Mouse (Mus musculus) forebrain, embryonic 15.5 days (tissue): ENCODE measurements around the gene Gm42715. TPM values are rescaled to one million over a fixed set of nuclear protein-coding genes. Genes with fewer than 3 reads are reported as not detected.
A peak's percentile ranks its signal among the peaks of the same experiment; 100 is the strongest.

Source experiments
- ATAC-seq: fragments of 200-750 bp; cut with Nextera tagmentation; replicated peaks from 2 replicates; pipeline ENCODE4 v1.8.0; 2017; ENCODE audit warnings: mild to moderate bottlenecking, moderate TSS enrichment, moderate library complexity
- H3K27ac ChIP-seq: fragments of 300-500 bp; sonication (generic); replicated peaks from 2 replicates; pipeline ENCODE4 v1.5.1; 2015; ENCODE audit warnings: mild to moderate bottlenecking, inconsistent platforms
- H3K27me3 ChIP-seq: fragments of 300-500 bp; sonication (generic); 2 replicates; pipeline ENCODE4 v1.6.1; 2015; ENCODE audit warnings: inconsistent platforms
- H3K36me3 ChIP-seq: fragments of 300-500 bp; sonication (generic); 2 replicates; pipeline ENCODE4 v1.6.1; 2015; ENCODE audit warnings: mild to moderate bottlenecking, inconsistent platforms
- H3K4me1 ChIP-seq: fragments of 300-500 bp; sonication (generic); 2 replicates; pipeline ENCODE4 v1.6.1; 2015; ENCODE audit warnings: inconsistent platforms
- H3K4me2 ChIP-seq: fragments of 300-500 bp; sonication (generic); replicated peaks from 2 replicates; pipeline ENCODE4 v1.6.1; 2015; ENCODE audit warnings: mild to moderate bottlenecking, inconsistent platforms
- H3K4me3 ChIP-seq: fragments of 300-500 bp; sonication (generic); 2 replicates; pipeline ENCODE4 v1.5.1; 2015; ENCODE audit warnings: mild to moderate bottlenecking, inconsistent platforms
- H3K9ac ChIP-seq: fragments of 300-500 bp; sonication (generic); replicated peaks from 2 replicates; pipeline ENCODE4 v1.6.1; 2015; ENCODE audit warnings: mild to moderate bottlenecking, inconsistent platforms
- H3K9me3 ChIP-seq: fragments of 300-500 bp; sonication (generic); 2 replicates; pipeline ENCODE4 v1.6.1; 2016; ENCODE audit warnings: inconsistent platforms
- WGBS: fragments of 180-500 bp; shearing (Covaris S2); methylation state at CpG from one replicate; pipeline ENCODE4 v1.1.7; 2015; ENCODE audit warnings: mixed read lengths; 5-methylcytosine and 5-hydroxymethylcytosine counted together
- polyA plus RNA-seq: library from polyadenylated mRNA; unstranded; fragments of >200 nt; fragmentation: Nextera tagmentation; extraction: Ambion mirVana; gene quantifications from 2 replicates; pipeline ENCODE4 v1.2.1, GENCODE M21; 2015

Gene Gm42715
- 17.2 and 17.7 TPM in 2 replicates for polyA plus RNA-seq

DNA sequence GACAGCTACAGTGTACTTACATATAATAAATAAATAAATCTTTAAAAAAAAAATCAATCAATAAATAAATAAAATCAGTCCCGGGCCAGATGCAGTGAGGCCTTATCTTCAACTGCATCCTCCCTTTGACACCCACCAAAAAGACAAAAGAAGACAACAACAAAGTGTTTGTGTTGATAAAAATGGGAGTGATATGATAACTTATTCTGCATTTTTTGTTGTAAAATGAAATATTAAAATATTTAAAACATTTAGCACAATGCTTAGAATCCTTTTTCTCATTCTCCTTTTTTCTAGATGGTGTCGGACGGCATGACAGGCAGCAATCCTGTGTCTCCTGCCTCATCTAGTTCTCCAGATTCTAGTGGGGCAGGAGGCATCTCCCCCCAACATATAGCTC, at the start of gene Gm42715:
Gm42715 (plus strand) TSS at position 301 of the 400 bp plus-strand sequence.
- no peak for ATAC-seq
- no peak within 1 kb of the TSS for H3K4me2 ChIP-seq
- H3K36me3 ChIP-seq: peaks cover 87% of the 10 kb centered on the region
- WGBS: 95% methylated on average over 3 of the region's 3 CpGs
- no peaks in the 10 kb centered on the region for H3K9me3 ChIP-seq
- no peak within 1 kb of the TSS for H3K9ac ChIP-seq
- H3K27me3 ChIP-seq: no peaks in the 10 kb centered on the region
- H3K4me1 ChIP-seq: peaks cover 5% of the 10 kb centered on the region; the same call in 1 of the 2 replicates
- H3K27ac ChIP-seq: no peak within 1 kb of the TSS
- no peak within 1 kb of the TSS for H3K4me3 ChIP-seq

DNA sequence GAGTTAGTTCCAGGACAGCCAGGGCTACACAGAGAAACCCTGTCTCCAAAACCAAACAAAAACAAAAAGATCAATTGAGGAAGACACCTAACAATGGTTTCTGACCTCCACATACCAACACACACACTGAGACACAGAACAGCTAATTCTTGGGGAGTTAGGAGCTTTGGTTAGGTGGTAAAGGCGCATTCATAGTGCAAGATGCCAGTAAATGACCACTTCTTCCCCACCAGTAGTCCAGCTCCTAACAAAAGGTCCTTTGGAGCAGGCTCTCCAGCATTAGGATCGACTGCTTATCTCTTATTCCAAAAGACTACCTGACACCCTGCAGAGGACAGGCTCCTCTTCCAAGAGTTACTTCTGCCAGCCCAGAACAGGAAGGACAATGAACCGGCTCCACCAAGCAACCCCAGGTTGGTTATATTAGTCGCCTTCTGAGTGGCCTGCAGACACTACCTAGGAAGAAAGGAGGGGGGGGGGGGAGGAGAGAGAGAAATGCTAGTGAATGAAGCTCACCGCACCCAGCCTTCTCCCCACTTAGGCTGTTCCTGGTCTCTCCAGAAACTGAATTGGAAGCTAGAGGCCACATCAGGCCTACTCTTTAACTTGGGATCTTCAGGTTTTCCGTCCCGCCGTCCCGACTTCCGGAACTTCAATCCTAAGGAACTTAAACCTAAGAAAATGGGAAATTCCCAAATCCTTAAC, 49.2 kb upstream of the Gm42715 start:
- peaks cover 21% of the 10 kb centered on the region for H3K4me1 ChIP-seq
- peaks cover 31% of the 10 kb centered on the region for H3K36me3 ChIP-seq
- H3K9ac ChIP-seq: peak overlapping the region; percentile 98
- H3K27ac ChIP-seq: peak overlapping the region; percentile 99
- H3K4me2 ChIP-seq: peak overlapping the region; percentile 83
- ATAC-seq: peak; percentile 16; the same call in 1 of the 2 replicates
- H3K27me3 ChIP-seq: no peaks in the 10 kb centered on the region
- H3K4me3 ChIP-seq: peak overlapping the region; percentile 97
- WGBS: 8% methylated on average over 10 of the region's 10 CpGs
- no peaks in the 10 kb centered on the region for H3K9me3 ChIP-seq

DNA sequence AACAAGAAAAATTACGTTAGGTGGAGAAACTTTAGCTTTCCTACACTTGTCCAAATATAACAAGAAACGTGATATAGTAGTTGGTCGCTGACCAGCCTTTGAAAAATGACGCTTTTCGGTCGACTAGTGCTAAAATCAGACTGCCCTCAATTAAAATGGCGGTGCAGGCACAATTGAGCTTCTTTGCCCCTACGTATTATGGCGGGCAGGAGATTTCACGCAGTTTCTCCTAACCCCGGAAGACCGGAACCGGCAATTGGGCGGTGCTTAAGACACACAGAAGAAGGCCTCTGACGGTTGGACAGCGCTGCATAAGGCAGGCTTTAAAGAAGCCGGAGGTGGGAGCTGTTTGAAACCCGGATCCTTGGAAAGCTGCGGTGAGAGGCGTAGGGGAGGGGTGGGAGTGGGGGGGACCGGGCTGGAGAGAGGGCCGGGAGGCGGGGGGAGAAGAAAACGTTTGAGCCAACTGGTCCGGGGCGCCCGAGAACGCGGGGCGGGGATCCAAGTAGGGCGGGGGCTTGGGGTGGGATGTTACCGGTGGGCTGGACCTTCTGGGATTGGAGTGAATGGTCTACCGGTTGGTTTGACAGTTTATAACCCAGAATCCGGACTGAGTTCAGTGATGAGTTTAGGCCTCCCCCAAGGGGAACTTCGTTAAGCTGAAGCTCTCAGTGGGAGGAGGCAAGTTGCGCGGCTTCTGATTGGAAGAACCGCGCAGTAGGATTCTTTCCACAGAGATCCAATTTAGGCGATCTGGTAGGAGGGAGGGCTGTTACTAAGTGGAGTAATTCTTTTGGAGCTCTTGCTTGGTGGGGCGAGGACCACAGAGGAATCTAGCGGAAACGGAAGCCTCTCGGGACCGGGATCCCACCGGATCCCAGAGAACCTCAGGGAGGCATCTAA, 48.4 kb upstream of the Gm42715 start:
- H3K36me3 ChIP-seq: peaks cover 37% of the 10 kb centered on the region
- WGBS: under 1% methylated on average over 45 of the region's 46 CpGs
- H3K27me3 ChIP-seq: no peaks in the 10 kb centered on the region

GRCm38 (mm10) chr7:127471646-127472010, 47.8 kb upstream of the Gm42715 start:
- whole genome bisulfite sequencing: under 1% methylated on average over 24 of the region's 25 CpGs
- ATAC-seq: no peak; the same call in none of the 2 replicates
- peaks cover 40% of the 10 kb centered on the region for H3K36me3 ChIP-seq

More for the DNA sequence above, 48.4 kb upstream of the Gm42715 start:
- Histone ChIP-seq H3K4me1 (peaks cover 21% of the 10 kb centered on the region), H3K9ac (peak overlapping the region; percentile 98), H3K9me3 (no peaks in the 10 kb centered on the region), H3K27ac (peak overlapping the region; percentile 99), H3K4me3 (peak overlapping the region; percentile 97), H3K4me2 (peak overlapping the region; percentile 83)
- peak; percentile 96 for ATAC-seq

GRCm38 (mm10) chr7:127472060-127472459, 47.3 kb upstream of the Gm42715 start:
- peak overlapping the region; percentile 83 for H3K4me2 ChIP-seq
- peaks cover 41% of the 10 kb centered on the region for H3K36me3 ChIP-seq
- ATAC-seq: peak; percentile 3; the same call in 1 of the 2 replicates

More at GRCm38 (mm10) chr7:127471646-127472010, 47.8 kb upstream of the Gm42715 start:
- H3K27ac ChIP-seq: peak overlapping the region; percentile 99
- no peaks in the 10 kb centered on the region for H3K9me3 ChIP-seq
- peak overlapping the region; percentile 83 for H3K4me2 ChIP-seq
- peak overlapping the region; percentile 97 for H3K4me3 ChIP-seq
- H3K4me1 ChIP-seq: peaks cover 24% of the 10 kb centered on the region
- peak overlapping the region; percentile 98 for H3K9ac ChIP-seq
- no peaks in the 10 kb centered on the region for H3K27me3 ChIP-seq

DNA sequence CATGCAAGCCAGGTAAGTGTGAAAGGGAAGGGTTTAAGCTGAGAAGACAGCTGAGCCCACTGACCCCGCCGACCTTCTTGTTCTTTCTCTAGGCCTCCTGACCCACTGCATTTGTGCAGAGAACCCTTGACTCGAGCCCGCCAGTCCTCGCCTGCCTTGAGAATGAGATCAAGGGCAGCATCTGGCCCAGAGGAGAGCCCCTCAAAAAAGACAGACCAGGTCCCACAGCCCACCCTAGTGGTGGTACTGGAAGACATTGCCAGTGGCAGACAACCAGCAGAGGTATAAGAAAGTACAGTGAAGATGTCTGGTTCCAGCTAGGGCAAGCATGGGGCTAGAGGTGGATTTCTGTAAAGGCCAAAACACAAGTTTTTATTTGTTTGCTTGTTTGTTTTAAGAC, 45.7 kb upstream of the Gm42715 start:
- peaks cover 34% of the 10 kb centered on the region for H3K4me1 ChIP-seq
- peaks cover 33% of the 10 kb centered on the region for H3K36me3 ChIP-seq
- H3K27me3 ChIP-seq: no peaks in the 10 kb centered on the region
- H3K4me3 ChIP-seq: no peak overlapping the region
- WGBS: 75% methylated on average over 5 of the region's 5 CpGs
- H3K9me3 ChIP-seq: no peaks in the 10 kb centered on the region
- no peak overlapping the region for H3K27ac ChIP-seq
- H3K4me2 ChIP-seq: no peak overlapping the region
- ATAC-seq: no peak
- H3K9ac ChIP-seq: no peak overlapping the region

More at GRCm38 (mm10) chr7:127472060-127472459, 47.3 kb upstream of the Gm42715 start:
- under 1% methylated on average over 7 of the region's 7 CpGs for WGBS
- H3K9ac ChIP-seq: peak overlapping the region; percentile 98
- peak overlapping the region; percentile 97 for H3K4me3 ChIP-seq
- H3K4me1 ChIP-seq: peaks cover 28% of the 10 kb centered on the region
- H3K9me3 ChIP-seq: no peaks in the 10 kb centered on the region
- peak overlapping the region; percentile 99 for H3K27ac ChIP-seq
- no peaks in the 10 kb centered on the region for H3K27me3 ChIP-seq

- no peak overlapping the region for H3K4me3 ChIP-seq
- 70% methylated on average over 6 of the region's 6 CpGs for WGBS
- no peak overlapping the region for H3K9ac ChIP-seq
These were observed 44.9 kb upstream of the Gm42715 start for GRCm38 (mm10) chr7:127474378-127475070.

DNA sequence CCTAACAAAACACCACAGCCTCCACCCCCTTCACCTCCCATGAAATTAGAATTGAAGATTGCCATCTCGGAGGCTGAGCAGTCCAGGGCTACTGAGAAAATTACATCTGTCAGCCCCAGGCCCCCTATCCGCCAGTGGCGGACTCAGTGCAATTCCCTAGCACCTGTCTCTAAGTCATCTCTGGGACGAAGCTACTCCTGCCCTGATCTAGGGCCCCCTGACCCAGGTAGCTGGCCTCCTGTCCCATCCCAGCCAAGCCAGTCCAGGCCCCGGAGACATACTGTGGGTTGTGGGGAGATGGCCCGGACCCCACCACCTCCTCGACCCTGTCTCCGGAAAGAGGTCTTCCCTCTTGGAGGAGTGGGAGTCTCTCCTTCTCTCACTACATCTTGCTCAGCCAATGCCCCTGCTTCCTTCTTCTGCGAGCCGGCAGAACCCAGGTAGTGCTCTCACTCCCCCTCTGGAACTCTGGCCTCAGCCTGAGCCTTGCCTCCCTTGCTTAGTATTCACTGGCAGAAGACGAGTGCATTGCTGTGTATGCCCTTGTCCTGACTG, 44.1 kb upstream of the Gm42715 start:
- Histone ChIP-seq H3K4me2 (no peak overlapping the region), H3K27ac (no peak overlapping the region), H3K9ac (no peak overlapping the region), H3K36me3 (peaks cover 33% of the 10 kb centered on the region), H3K9me3 (no peaks in the 10 kb centered on the region), H3K27me3 (no peaks in the 10 kb centered on the region), H3K4me3 (no peak overlapping the region), H3K4me1 (peaks cover 31% of the 10 kb centered on the region)
- ATAC-seq: no peak
- 94% methylated on average over 11 of the region's 11 CpGs for WGBS

More at GRCm38 (mm10) chr7:127474378-127475070, 44.9 kb upstream of the Gm42715 start:
- H3K36me3 ChIP-seq: peaks cover 33% of the 10 kb centered on the region
- H3K4me1 ChIP-seq: peaks cover 31% of the 10 kb centered on the region
- no peak for ATAC-seq
- H3K9me3 ChIP-seq: no peaks in the 10 kb centered on the region
- H3K27ac ChIP-seq: no peak overlapping the region
- no peak overlapping the region for H3K4me2 ChIP-seq
- H3K27me3 ChIP-seq: no peaks in the 10 kb centered on the region

DNA sequence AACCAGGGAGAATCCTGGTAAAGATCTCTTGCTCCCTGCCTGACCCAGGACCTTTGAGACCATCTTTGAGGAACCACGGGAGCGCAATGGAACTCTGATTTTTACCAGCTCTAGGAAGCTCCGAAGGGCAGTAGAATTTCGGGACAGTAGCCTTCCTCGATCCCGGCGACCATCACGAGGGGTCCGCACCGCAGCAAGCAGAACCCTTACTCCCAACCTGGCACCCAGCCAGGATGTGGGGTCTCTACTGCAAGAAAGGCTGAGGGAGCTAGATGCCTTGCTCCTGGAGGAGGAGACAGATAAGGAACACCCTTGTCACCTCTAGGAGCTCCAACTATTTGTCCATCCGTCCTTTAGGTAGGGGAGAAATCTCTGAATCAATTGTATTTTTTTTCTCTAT, 43.0 kb upstream of the Gm42715 start:
- Histone ChIP-seq H3K9ac (no peak overlapping the region), H3K4me3 (no peak overlapping the region), H3K27ac (no peak overlapping the region), H3K36me3 (peaks cover 38% of the 10 kb centered on the region), H3K4me1 (peaks cover 41% of the 10 kb centered on the region), H3K9me3 (no peaks in the 10 kb centered on the region), H3K27me3 (no peaks in the 10 kb centered on the region), H3K4me2 (no peak overlapping the region)
- WGBS: 94% methylated on average over 11 of the region's 11 CpGs
- no peak for ATAC-seq

GRCm38 (mm10) chr7:127476855-127477254, 42.5 kb upstream of the Gm42715 start:
- Histone ChIP-seq H3K9ac (no peak overlapping the region), H3K27me3 (no peaks in the 10 kb centered on the region), H3K36me3 (peaks cover 38% of the 10 kb centered on the region), H3K4me3 (peak overlapping the region; percentile 80), H3K4me1 (peaks cover 42% of the 10 kb centered on the region), H3K27ac (peak overlapping the region; percentile 99), H3K4me2 (peak overlapping the region; percentile 87), H3K9me3 (no peaks in the 10 kb centered on the region)
- no peak for ATAC-seq
- WGBS: 83% methylated on average over 4 of the region's 4 CpGs
